Mouse (Mus musculus) thymus, postnatal 4 days (tissue): Measurements from ENCODE around the gene Smarcd3.
A peak's percentile ranks its signal among the peaks of the same experiment; 100 is the strongest.

Source experiments
- DNase-seq: peaks from one replicate; pipeline ENCODE4 v3.0.0; 2021

The Smarcd3 gene

GRCm38 (mm10) chr5:24623986-24624821, at the start of gene Smarcd3:
Gene Smarcd3, minus strand, starts transcription at chr5:24624411.
- DNase-seq, result peak; percentile 21

GRCm38 (mm10) chr5:24661457-24661856, 37.2 kb upstream of the Smarcd3 start:
- DNase-seq, result no peak

- DNase-seq, result no peak
Observed at GRCm38 (mm10) chr5:24659708-24660423, 35.7 kb upstream of the Smarcd3 start.

- no peak for DNase-seq
Observed at GRCm38 (mm10) chr5:24657113-24657512, 32.9 kb upstream of the Smarcd3 start.

- DNase-seq, result no peak
Observed at GRCm38 (mm10) chr5:24654491-24654890, 30.3 kb upstream of the Smarcd3 start.

GRCm38 (mm10) chr5:24652780-24653179, 28.6 kb upstream of the Smarcd3 start:
- DNase-seq, result no peak

- peak; percentile 86 for DNase-seq
Observed at GRCm38 (mm10) chr5:24651768-24652752, 27.8 kb upstream of the Smarcd3 start.

- DNase-seq, result no peak
Observed at GRCm38 (mm10) chr5:24651356-24651755, 27.1 kb upstream of the Smarcd3 start.

GRCm38 (mm10) chr5:24649701-24650100, 25.5 kb upstream of the Smarcd3 start:
- DNase-seq, result no peak

- DNase-seq, result no peak
Observed at GRCm38 (mm10) chr5:24649231-24649630, 25.0 kb upstream of the Smarcd3 start.

GRCm38 (mm10) chr5:24645454-24645853, 21.2 kb upstream of the Smarcd3 start:
- no peak for DNase-seq

GRCm38 (mm10) chr5:24639081-24639480, 14.9 kb upstream of the Smarcd3 start:
- no peak for DNase-seq

- DNase-seq, result no peak
Observed at GRCm38 (mm10) chr5:24638131-24638530, 13.9 kb upstream of the Smarcd3 start.

- no peak for DNase-seq
Observed at GRCm38 (mm10) chr5:24636987-24637386, 12.8 kb upstream of the Smarcd3 start.

- DNase-seq, result no peak
Observed at GRCm38 (mm10) chr5:24635526-24636141, 11.4 kb upstream of the Smarcd3 start.

- DNase-seq, result no peak
Observed at GRCm38 (mm10) chr5:24635093-24635492, 10.9 kb upstream of the Smarcd3 start.

GRCm38 (mm10) chr5:24629712-24630111, 5.5 kb upstream of the Smarcd3 start:
- no peak for DNase-seq

- no peak for DNase-seq
Observed at GRCm38 (mm10) chr5:24624822-24625120, 560 bp upstream of the Smarcd3 start.

GRCm38 (mm10) chr5:24623041-24623985, 898 bp downstream of the Smarcd3 start:
- no peak for DNase-seq

- DNase-seq, result no peak
Observed at GRCm38 (mm10) chr5:24622386-24623040, 1.7 kb downstream of the Smarcd3 start.

- DNase-seq, result no peak
Observed at GRCm38 (mm10) chr5:24620626-24621025, 3.6 kb downstream of the Smarcd3 start.
